ENCODE assay signal across 8 mouse cellular contexts in the genomic region with DNA sequence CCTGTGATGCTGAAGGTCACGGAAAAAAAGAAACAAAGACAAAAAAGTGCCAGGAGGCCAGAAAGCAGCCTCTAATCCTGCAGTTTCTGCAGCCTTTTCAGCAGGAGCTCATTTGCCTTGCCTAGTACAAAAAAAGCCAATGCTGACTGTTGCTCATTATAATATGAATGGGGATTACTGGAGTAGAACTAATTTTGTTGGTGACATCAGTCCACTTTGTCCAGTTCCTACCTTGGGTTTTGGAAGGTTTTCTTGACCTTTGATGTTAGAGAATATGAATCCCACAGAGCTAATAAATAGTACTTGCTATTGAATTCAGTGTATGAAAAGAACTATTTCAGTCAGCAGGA. TPM values are rescaled to one million over a fixed set of nuclear protein-coding genes. Genes with fewer than 3 reads are reported as not detected.
DNase-seq lines count a peak whose midpoint lies in the region; ATAC-seq and TF ChIP-seq lines count a peak whose summit lies in the region.

No protein-coding gene starts in this region.

- peak overlapping the region; percentile 75 for H3K4me2 ChIP-seq in kidney, embryonic 16.5 days (replicated peaks; ENCODE audit: low read depth, low read length)
- H3K4me2 ChIP-seq in hindbrain, postnatal 0 days (ENCODE audit: low read depth, low read length) = peak overlapping the region; percentile 96
- peak overlapping the region; percentile 69 for H3K4me2 ChIP-seq in myocyte (ENCODE audit: low read depth)

- peak overlapping the region; percentile 87 for H3K27ac ChIP-seq in kidney, embryonic 16.5 days (ENCODE audit: low read length)
- no peak overlapping the region for H3K27ac ChIP-seq in brown adipose tissue, adult 24 weeks (replicated peaks; ENCODE audit: low read depth, low read length)
- peak overlapping the region; percentile 62; the same call in 1 of the 2 replicates for H3K27ac ChIP-seq in hindbrain, postnatal 0 days

- peaks cover 52% of the 10 kb centered on the region for H3K79me2 ChIP-seq in myocyte (ENCODE audit: control insufficient read depth, insufficient read depth)

- no peak for DNase-seq in kidney, adult 9 months
- no peak for DNase-seq in hindbrain, postnatal 0 days (ENCODE audit: low spot score)
- DNase-seq in B cell, adult 2 months = no peak
- no peak for DNase-seq in layer of hippocampus, adult 11-12 months (ENCODE audit: low spot score)
- no peak for DNase-seq in spleen, adult 12 weeks (ENCODE audit: low spot score)

- TF ChIP-seq CTCF in hindbrain, postnatal 0 days (IDR thresholded peaks at IDR 0.05; ENCODE audit: low read depth) = no peak

- H3ac ChIP-seq in myocyte (ENCODE audit: control insufficient read depth, insufficient read length) = peak overlapping the region; percentile 91

- no peak for ATAC-seq in kidney, embryonic 16.5 days (ENCODE audit: low FRiP score, low TSS enrichment)
- no peak for ATAC-seq in hindbrain, postnatal 0 days

- no peaks in the 10 kb centered on the region for H3K27me3 ChIP-seq in kidney, embryonic 16.5 days (ENCODE audit: insufficient read depth, low read length)
- no peaks in the 10 kb centered on the region for H3K27me3 ChIP-seq in hindbrain, postnatal 0 days (ENCODE audit: insufficient read depth, low read length)
- no peaks in the 10 kb centered on the region for H3K27me3 ChIP-seq in myocyte (ENCODE audit: control insufficient read depth, insufficient read depth, insufficient read length)

- H3K4me3 ChIP-seq in kidney, embryonic 16.5 days (ENCODE audit: low read length) = peak overlapping the region; percentile 86
- H3K4me3 ChIP-seq in brown adipose tissue, adult 24 weeks (ENCODE audit: insufficient read depth, low read depth, low read length) = peak overlapping the region; percentile 82
- peak overlapping the region; percentile 68 for H3K4me3 ChIP-seq in hindbrain, postnatal 0 days (ENCODE audit: low read length)
- H3K4me3 ChIP-seq in myocyte = peak overlapping the region; percentile 84

- H3K9me3 ChIP-seq in kidney, embryonic 16.5 days (ENCODE audit: low read length) = no peaks in the 10 kb centered on the region
- no peaks in the 10 kb centered on the region for H3K9me3 ChIP-seq in hindbrain, postnatal 0 days (ENCODE audit: low read length)

- WGBS in kidney, embryonic 16.5 days = 0% methylated on average over 1 of the region's 1 CpGs
- 0% methylated on average over 1 of the region's 1 CpGs for WGBS in hindbrain, postnatal 0 days

- H3K4me1 ChIP-seq in kidney, embryonic 16.5 days (ENCODE audit: insufficient read depth, low read length) = peaks cover 9% of the 10 kb centered on the region
- H3K4me1 ChIP-seq in brown adipose tissue, adult 24 weeks (ENCODE audit: control insufficient read depth, insufficient read depth, insufficient read length, low read length) = no peaks in the 10 kb centered on the region
- H3K4me1 ChIP-seq in hindbrain, postnatal 0 days (ENCODE audit: insufficient read depth, low read length) = 0 out of 2 replicates have a peak, but pooled peaks cover 7% of the 10 kb centered on the region

- H3K9ac ChIP-seq in kidney, embryonic 16.5 days (replicated peaks; ENCODE audit: low read length) = peak overlapping the region; percentile 79
- peak overlapping the region; percentile 53; the same call in 1 of the 2 replicates for H3K9ac ChIP-seq in hindbrain, postnatal 0 days (replicated peaks; ENCODE audit: low read length)

- H3K36me3 ChIP-seq in kidney, embryonic 16.5 days (ENCODE audit: insufficient read depth, low read length) = no peaks in the 10 kb centered on the region
- H3K36me3 ChIP-seq in hindbrain, postnatal 0 days (ENCODE audit: insufficient read depth, low read length) = no peaks in the 10 kb centered on the region
- no peaks in the 10 kb centered on the region for H3K36me3 ChIP-seq in myocyte (ENCODE audit: control insufficient read depth, insufficient read depth)

- no peak for TF ChIP-seq POLR2A in myocyte (IDR thresholded peaks at IDR 0.05; ENCODE audit: insufficient read length, low read depth)

TF ChIP-seq in myocyte, 11 proteins besides CTCF, POLR2A, EP300 and RAD21:
- TF ChIP-seq REST (IDR thresholded peaks at IDR 0.05; ENCODE audit: insufficient read depth, insufficient read length) (no peak), MAX (IDR thresholded peaks at IDR 0.05; ENCODE audit: low read depth) (no peak), MYOD1 (IDR thresholded peaks at IDR 0.05; ENCODE audit: control insufficient read depth in 1 of 3, insufficient read length in 2 of 3, low read depth in 2 of 3) (no peak), E2F4 (IDR thresholded peaks at IDR 0.05; ENCODE audit: insufficient read depth) (no peak), SRF (IDR thresholded peaks at IDR 0.05; ENCODE audit: control insufficient read depth, insufficient read length, low read depth) (no peak), CEBPB (IDR thresholded peaks at IDR 0.05; ENCODE audit: insufficient read depth, poor library complexity, severe bottlenecking) (no peak), USF1 (IDR thresholded peaks at IDR 0.05; ENCODE audit: low read depth) (no peak), TCF12 (IDR thresholded peaks at IDR 0.05; ENCODE audit: insufficient read depth, poor library complexity, severe bottlenecking) (no peak), MYOG (IDR thresholded peaks at IDR 0.05; ENCODE audit: control insufficient read depth in 1 of 3, insufficient read depth in 1 of 3, insufficient read length in 2 of 3, low read depth in 2 of 3) (no peak), POLR2AphosphoS2 (IDR thresholded peaks at IDR 0.05; ENCODE audit: insufficient read length, low read depth) (no peak), TCF3 (IDR thresholded peaks at IDR 0.05; ENCODE audit: insufficient read length, low read depth) (no peak)

RNA-seq across cellular contexts. Expression of gene Mettl15, which starts 0.8 kb away (rescaled TPM):
- 12.2 and 13.2 TPM in 2 replicates for polyA plus RNA-seq in kidney, embryonic 16.5 days (2015; fragmentation: Nextera tagmentation; extraction: Ambion mirVana)
- 8.6 and 9.9 TPM in 2 replicates for polyA plus RNA-seq in brown adipose tissue, adult 24 weeks (2012; ENCODE audit: insufficient read depth, insufficient read length, missing spikeins)
- total RNA-seq in hindbrain, postnatal 0 days (2014; rRNA removed) = 7.9 and 12.8 TPM in 2 replicates
- 9.3 and 9.6 TPM in 2 replicates for polyA plus RNA-seq in hindbrain, postnatal 0 days (2015; fragmentation: Nextera tagmentation; extraction: Ambion mirVana)
- polyA plus RNA-seq in myocyte (2012; fragmentation: generic; extraction: Trizol) = 5.6 TPM

RNA-seq across cellular contexts. Expression of gene Kif18a, which starts 0.8 kb away (rescaled TPM):
- 19.9 and 21.7 TPM in 2 replicates for polyA plus RNA-seq in kidney, embryonic 16.5 days (2015; fragmentation: Nextera tagmentation; extraction: Ambion mirVana)
- 0.40 and 0.58 TPM in 2 replicates for polyA plus RNA-seq in brown adipose tissue, adult 24 weeks (2012; ENCODE audit: insufficient read depth, insufficient read length, missing spikeins)
- total RNA-seq in hindbrain, postnatal 0 days (2014; rRNA removed) = 3.0 and 3.3 TPM in 2 replicates
- polyA plus RNA-seq in hindbrain, postnatal 0 days (2015; fragmentation: Nextera tagmentation; extraction: Ambion mirVana) = 3.5 and 4.4 TPM in 2 replicates
- polyA plus RNA-seq in myocyte (2012; fragmentation: generic; extraction: Trizol) = 1.6 TPM
